Mouse (Mus musculus) 3T3-L1 (cell line): ENCODE results near the gene Sct.

Experiments used
- DNase-seq: peaks from one replicate; pipeline ENCODE4 v3.0.0-alpha.2; 2015; ENCODE audit warnings: low read depth, low spot score

The Sct gene

DNA sequence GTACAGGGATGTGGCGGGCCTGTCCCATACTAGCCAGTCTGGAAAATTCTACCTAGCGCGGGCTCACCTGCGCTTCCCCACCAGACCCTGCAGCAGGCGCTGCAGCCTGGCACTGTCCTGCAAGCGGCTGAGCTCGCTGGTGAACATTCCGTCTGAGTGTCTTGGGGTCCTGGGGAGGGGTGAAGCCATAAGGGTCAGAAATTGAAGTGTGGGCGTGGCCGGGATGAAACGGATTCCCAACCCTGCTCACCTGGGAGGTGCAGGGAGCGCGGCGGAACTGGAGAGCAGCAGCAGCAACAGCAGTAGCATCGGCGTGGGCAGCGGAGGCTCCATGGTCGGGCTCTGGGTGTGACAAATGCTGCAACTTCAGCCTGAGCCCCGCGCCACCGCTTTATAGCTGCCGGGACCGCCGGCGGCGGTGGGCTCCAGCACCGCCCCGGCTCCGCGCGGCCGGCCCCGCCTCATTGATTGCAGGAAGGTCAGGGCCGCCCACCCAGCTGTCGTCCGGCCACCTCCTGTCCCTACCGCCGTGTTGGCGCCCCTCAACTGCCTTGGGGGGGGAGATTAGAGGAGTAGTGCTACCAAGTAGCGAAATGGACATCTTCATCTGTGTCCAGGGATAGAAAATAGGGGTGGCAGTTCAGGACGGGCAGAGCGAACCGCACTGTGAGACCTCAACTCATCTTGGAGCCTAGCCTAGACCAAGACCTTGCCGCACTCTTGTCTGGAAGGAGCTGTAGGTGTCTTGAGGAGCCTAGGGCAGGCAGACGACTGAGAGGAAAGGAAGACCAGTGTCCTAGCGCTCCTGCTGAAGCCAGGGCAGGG lies at the start of gene Sct:
Sct (minus strand) TSS at position 368 of the 825 bp plus-strand sequence.
- no peak for DNase-seq

DNA sequence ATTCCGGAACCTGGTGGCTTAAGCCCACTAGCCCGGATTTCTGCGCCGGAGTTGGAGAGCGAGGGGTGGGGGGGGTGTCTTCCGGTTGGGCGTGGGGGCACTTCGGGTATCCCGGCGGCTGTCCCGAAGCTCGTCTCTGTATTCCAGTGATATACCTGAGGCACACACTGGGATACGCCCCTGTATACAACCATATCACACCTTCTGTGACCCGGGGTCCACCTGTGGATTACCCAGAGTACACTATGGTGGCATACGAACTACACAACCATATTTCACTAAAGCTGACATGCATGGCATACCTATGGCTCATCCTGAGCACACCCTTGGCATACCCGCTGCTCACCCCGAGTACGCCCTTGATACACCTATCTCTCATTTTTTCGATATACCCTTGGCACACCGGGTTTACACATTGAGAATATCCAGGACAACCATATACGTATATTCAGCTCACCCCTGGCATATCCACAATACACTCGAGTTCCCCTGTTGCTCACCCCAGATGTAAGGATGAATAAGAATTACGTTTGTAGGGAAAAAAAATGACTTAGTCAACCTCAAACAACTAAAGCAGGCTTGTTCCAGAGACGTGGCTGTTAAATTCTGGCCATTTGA lies 49.5 kb upstream of the Sct start:
- DNase-seq = peak; percentile 16

DNA sequence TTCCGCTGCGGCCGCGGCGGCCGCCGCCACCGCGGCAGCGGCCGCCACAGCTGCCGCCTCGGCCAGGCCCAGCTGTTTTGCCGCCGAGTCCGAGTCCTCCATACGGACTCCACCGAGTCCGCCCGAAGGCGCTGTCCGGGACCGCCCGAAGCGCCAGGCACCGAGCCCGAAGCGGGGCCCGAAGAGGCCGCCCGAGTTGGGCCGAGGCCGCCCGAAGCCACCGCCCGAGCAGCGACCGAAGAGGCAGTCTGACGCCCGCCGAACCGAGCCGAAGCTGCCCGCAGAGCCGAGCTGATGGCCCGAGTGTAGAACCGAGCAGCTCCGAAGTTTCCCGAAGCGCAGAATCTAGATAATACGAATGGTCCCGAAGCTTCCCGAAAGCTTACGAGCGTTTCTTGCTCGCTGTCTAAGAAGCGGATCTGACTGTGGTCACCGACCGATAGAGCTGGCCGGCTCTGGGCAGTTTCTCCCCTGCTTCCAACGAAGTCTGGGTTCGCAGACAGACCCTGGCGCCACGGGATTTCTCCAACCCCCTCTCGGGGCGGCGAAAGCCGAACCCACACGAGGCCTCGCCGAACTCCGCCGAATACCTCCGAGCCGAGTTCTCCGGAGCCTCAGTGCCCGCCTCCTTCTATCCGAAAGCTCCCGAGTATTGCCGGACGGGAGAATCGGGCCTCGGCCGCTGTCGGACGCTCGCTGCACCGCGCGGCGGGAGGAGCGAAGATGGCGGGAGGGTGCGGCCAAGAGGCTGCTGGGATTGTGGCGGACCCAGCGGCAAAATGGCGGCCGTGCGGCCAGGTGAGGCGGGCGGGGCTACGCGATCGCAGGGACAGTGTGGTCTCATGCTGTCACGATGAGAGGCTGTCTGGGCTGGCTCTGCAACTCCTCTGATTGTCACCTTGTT lies 48.8 kb upstream of the Sct start, which contains the start of the genes Deaf1 and Tmem80:
Deaf1 (minus strand) TSS at position 222 of the 904 bp plus-strand sequence.
Tmem80 (plus strand) TSS at position 271 of the 904 bp plus-strand sequence.
- peak; percentile 83 for DNase-seq

DNA sequence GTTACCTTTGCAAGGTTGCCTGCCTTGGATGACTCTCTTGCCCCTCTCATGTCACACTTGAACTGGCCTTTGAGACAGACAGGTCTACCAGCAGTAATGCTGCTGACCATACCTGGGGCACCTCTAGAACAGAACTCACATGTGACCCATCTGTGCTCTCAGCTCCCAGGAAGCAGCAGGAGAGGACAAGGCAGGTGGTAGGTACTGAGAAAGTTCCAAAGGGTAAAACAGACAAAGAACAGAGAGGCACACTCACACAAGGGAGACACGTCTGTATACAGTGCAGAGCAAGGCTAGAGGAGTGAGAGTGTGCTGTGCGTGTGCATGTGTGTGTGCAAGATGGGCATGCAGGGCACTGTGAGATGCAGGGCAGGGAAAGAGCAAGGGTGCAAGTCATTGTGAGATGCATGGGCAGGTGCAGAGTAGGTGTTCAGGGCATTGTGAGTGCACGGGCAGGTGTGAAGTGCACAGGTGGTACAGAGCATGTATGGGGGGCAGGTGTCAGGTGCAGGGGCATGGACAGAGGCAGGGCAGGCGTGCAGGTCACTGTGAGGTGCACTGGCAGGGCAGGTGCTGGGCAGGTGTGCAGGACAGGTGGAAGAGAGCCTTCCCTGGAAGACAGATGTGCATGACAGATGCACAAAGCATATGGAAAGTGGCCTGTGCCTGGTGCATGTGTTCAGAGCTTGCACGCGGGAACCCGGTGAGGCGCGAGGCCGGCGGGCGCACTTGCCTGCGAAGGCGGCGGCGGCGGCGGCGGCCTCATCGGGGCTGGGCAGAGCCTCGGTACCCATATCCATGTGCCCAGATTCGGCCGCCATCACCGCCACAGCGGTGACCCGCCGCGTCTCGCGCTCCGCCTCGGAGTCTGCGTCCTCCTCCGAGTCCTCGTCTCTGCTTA lies 47.9 kb upstream of the Sct start:
- peak; percentile 9 for DNase-seq

DNA sequence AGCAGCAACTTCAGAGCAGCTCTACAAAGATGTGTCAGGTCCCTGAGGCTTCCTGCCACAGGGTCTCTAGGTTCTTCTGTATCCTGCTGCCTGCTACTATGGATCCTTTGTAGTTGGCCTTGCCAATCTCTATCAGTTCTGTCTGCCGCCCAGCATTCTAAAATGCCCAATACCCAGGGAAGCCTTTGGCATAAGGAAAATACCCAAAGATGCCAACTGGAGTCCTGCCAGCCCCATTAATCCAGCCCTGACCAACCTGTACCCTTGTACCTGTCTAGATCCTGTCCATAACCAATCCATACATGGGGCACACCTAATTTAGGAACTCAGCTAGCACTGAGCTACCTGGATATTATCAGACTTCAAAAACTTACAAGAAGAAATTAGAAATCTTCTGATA lies 45.8 kb upstream of the Sct start:
- DNase-seq = no peak

DNA sequence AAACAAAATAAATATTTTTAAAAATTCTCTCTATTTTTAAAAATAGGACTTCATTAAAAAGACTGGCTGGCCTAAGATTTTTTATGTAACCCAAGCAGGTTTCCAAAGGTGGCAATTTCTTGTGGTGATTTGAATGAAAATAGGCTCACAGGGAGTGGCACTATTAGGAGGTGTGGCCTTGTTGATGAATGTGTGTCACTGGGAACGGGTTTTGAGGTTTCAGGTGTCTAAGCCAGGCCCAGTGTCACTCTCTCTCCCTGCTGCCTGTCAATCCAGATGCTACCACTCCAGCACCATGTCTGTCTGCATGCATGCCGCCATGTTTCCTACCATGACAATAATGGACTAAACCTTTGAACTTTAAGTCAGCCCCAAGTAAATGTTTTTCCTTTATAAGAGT lies 40.5 kb upstream of the Sct start:
- DNase-seq = no peak

DNA sequence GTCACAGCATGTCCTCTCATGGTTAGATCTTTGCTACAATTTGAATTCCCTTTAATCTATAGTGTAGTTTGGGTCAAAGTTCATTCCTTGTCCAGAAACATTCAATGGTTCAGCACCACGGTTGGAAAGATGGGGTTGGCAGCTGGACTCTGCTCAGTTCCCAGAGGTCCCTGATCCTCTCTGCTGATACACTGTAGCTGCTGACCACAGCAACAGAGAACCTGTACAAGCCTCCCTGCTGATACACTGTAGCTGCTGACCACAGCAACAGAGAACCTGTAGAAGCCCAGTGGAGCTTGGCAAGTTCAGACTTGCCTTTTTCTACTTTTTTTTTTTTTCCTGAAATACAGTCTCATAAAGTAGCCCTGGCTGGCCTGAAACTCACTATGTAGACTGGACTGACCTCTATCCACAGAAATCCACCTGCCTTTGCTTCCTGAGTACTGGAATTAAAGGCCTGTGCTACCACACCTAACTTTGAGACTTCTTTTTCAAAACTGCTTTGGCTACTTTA lies 38.7 kb upstream of the Sct start:
- no peak for DNase-seq

DNA sequence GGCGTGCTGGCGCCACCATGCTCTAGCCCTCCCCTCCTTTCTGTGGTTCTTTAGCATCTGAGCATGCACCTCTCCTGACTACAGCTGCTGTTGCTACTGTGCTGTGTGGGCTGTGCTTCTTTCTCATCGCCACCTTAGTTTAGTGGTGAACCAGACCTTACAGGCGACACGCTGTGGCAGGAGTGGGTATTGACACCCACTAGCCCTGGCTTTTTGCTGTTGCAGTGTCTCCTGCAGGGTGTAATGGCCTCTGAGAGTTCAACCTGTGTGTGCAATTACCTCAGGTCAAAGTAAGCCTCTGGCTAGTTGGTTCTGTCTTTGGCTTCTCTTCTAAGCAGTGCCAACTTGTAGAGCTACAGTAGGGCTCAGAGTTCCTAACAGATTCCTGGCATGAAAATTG lies 37.0 kb upstream of the Sct start:
- DNase-seq = peak; percentile 48

DNA sequence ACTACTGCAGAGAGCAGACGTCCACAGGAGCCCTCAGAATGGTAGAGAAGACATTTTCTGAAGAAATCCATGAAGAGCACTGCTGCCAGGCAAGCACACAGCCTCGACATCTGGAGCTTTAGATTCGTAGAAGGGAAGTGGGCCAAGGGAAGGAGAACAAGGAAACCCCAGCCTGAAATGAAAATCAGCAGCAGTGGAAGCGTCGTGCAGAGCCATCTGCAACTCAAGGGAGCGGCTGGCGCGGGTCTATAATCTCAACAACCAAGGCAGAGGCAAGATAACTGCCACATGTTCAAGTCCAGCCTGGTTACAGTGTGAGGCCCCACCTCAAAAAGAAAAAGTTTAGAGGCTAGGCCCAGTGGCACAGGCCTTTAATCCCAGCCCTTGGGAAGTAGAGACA lies 36.1 kb upstream of the Sct start:
- no peak for DNase-seq

DNA sequence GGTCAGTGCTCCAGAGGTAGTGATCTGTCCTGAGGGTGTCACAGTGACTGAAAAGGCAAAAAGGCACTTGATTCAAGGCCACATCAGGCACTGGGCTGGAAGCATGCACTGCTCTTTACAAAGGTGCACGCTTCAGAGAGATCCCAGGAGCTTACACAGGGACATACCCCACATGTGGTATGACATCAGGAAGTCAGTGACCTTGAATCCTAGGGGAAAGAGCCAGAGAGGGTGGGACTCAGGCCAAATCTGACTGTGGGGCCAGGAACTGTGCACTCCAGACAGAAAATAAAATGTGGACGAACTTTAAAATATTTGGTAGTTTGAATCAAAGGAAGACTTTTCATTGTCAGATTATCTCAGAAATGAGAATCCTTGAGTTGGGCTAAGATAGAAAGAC lies 35.5 kb upstream of the Sct start:
- no peak for DNase-seq

DNA sequence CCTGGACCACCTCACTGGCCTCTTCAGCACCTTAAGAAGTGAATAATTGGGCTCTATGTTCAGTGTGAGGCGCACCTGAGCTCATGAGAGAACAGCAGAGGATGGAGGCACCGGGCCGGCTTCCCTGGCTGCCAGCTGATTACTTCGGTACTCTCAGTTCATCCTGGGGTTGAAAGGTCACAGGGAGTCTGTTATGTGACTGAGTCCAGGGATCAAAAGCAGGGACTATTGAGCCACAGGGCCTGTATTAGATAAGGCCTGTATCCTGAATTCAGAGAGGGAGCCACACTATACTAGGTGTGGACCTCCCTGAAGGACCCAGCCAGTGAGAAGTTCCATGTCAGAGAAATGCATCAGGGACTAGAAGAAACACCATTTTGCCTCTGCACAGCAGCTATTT lies 25.6 kb upstream of the Sct start:
- DNase-seq = no peak

DNA sequence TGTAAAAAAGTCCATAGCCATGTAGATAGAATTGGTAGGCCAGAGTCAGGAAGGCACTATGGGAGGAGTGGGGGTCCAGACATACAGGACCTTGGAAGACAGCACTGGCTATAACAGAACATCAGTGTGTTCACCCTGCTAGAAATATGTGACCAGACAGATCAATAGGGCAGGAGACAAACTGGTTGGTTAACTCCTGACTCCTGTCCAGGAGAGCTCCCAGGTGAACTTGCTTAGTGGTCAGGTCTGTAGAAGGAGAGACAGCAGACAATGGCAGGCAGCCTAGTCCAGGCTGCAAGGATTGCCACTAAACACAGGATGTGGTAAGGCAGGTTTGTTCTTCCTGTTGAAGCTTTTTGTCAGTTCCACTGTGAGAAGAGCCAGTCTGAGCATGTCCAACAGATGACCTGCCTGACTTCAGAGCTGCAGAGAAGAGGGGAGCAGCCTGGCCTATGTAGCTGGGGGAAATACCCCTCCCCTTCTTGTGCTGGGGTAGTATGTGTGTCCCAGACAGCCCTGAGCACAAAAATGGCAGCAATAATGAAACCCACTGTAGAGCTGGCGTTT lies 23.9 kb upstream of the Sct start:
- DNase-seq = no peak

DNA sequence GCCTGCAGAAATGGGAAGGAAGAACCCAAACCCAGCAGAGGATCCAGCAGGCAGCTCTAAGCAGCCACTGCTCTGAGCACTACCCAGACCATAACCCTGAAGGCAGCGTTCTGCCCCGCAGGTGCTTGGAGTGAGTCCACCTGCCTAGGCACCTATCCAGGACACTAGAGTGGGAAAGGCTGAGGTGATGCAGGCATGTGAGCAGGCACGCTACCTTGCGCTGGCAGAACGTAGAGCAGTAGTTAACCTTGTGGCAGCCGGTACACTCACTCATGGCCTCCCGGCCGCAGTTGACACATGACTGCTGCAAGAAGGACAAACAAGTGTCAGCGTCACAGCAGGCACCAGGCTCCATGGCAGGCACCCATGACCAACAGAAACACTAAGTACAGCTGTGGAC lies 22.5 kb upstream of the Sct start:
- DNase-seq = no peak

DNA sequence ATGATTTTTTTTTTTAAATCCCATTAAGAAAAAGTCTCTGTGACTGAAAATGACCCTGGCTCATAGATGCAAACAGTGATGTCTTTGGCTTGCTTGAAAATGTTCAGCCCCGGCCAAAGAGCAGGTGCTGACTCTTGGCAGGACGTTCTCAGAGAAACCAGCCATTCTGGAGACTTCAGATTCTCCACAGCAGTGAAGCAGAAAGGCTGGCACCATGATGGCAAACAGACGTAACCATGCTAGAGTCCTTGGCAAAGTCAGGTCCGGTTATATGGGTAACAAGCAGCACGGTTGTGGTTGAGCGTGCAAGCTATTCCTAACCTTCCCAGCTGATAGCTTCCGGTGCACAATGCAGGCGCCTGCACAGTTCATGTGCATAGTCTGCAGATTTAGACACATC lies 20.2 kb upstream of the Sct start:
- no peak for DNase-seq

DNA sequence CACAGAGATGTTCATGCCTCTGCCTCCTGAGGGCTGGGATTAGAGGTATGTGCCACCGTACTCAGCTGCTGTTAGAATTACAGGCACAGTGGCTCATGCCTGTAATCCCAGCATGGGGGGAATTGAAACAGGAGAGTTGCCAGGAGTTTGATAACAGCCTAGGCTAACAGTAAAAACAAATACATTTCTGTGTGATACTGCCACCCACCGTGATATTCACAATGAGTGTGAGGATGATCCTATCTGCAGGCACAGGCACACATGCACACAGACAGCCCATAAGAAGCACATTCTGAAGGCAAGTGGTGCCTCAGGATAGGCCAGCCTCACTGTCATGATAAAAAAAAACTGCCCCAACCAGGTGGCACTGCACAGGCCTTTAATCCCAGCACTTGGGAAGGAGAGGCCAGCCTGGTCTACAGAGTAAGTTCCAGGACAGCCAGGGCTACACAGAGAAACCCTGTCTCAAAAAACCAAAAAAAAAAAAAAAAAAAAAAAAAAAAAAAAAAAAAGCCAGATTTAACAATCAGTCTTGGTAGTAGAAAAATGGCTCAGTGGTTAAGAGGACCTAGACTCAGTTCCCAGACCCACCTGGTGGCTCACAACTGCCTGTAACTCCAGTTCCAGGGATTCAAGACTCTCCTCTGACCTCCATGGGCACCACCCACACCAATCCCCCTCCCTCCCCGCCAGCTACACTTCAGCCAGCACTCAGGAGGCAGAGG lies 19.2 kb upstream of the Sct start:
- DNase-seq = no peak

DNA sequence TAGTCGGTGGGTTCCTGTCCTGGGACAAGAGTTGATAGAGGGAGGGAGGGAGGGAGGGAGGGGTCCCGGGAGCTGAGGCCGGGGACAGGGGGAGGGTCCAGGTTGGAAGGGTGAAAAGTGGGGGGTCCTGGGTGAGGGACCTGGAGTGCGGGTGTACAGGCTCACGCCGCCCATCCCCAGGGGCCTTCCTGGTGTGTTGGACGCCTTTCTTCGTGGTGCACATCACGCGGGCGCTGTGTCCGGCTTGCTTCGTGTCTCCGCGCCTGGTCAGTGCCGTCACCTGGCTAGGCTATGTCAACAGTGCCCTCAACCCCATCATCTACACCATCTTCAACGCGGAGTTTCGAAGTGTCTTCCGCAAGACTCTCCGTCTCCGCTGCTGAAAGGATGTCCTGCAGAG lies 15.5 kb upstream of the Sct start:
- DNase-seq = no peak

DNA sequence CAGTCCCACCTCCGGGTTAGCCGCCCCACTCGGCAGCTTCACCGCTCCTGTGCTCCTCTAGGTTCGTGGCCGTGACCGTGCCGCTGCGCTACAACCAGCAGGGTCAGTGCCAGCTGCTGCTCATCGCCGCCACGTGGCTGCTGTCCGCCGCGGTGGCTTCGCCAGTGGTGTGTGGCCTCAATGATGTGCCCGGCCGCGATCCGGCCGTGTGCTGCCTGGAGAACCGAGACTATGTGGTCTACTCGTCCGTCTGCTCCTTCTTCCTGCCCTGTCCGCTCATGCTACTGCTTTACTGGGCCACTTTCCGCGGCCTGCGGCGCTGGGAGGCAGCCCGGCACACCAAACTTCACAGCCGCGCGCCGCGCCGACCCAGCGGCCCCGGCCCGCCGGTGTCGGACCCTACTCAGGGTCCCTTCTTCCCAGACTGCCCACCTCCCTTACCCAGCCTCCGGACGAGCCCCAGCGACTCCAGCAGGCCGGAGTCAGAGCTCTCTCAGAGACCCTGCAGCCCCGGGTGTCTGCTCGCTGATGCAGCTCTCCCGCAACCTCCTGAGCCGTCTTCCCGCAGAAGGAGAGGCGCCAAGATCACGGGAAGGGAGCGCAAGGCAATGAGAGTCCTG lies 15.0 kb upstream of the Sct start:
- DNase-seq = no peak

DNA sequence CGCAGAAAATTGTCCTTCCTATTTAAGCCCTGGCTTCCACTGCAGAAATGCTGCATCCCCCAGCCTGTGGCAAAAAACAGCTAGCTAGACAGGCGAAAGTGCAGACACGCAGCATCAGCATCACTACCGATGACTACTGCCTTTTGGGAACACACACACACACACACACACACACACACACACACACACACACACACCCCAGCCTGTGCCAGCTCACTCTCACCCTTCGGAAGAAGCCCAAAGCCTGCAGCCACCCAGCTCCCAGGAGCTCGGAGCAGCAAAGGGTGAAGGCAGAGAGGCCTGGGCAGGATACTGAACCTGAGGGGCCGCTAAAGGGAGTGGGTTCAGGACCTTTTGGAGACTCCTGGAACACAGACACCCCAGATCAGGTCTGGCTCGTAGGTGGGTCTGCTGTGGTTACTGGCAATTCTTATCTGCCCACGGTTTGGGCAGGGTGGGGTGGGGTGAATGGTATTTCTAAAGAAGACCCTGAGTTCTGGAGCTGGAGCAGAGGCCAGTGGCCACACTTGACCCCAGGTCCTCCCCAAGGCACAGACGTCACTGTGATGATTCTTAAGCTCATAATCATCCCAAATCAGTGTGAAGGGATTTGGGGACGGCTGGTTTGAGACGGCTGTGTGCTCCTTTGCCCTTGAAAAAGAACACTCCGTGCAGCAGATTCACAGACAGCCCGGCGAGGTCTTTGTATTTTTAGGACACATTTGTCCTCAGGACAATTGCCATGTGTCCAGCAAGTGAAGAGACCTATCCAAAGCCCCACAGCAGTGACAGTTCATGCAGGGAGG lies 13.9 kb upstream of the Sct start:
- no peak for DNase-seq
